Mouse (Mus musculus): ENCODE measurements around the gene Ufsp2. TPM values are rescaled to one million over a fixed set of nuclear protein-coding genes. Genes with fewer than 3 reads are reported as not detected.

Ufsp2 gene
- polyA plus RNA-seq (2012; rRNA removed): 51.4 and 57.1 TPM in 2 replicates

DNA sequence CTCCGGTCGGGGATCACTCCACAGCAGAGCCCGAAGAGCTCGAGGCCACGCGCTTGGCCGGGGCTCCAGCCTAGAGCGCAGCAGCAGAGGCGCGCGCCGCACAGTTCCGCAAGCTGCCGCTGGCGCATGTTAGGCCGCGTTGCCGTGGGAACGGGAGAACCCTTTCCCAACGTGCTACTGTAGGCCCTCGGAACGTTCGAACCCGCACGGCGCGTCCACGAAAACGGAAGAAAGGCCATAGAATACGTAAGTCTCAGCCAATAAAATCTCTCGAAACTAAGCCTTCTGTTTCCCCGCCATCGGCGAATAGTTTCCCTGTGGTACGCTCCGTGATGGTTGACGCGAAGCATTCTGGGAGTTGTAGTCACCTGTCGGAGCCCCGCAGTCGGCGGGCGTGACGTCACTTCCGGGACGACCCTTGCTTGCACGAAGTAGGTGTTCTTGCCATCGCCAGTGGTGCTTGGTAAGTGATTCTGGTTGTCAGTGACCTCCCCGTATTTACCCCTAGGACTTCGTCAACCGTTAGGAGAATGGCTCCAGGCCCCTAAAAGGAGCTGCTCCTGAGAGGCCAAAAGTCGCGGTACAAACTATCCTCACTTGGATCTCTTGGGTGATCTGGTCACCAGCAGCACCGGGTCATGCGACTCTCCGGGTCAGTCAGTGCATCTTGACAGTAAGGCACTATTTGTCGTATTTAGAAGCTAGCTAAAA is at the start of gene Ufsp2, which contains the start of gene 1700029J07Rik:
Gene Ufsp2, plus strand, starts transcription at position 403 of the 711 bp plus-strand sequence.
Gene 1700029J07Rik, minus strand, starts transcription at position 127 of the 711 bp plus-strand sequence.
- peak; percentile 88 for DNase-seq (ENCODE audit: low spot score)

GRCm38 (mm10) chr8:45934582-45935014 is 40.7 kb upstream of the Ufsp2 start, which contains the start of gene Ccdc110:
Gene Ccdc110 (plus strand): TSS chr8:45934619.
- peak; percentile 98 for DNase-seq (ENCODE audit: low spot score)

- no peak for DNase-seq (ENCODE audit: low spot score)
Observed at GRCm38 (mm10) chr8:45936986-45937385, 38.3 kb upstream of the Ufsp2 start.

- DNase-seq (ENCODE audit: low spot score): no peak
Observed at GRCm38 (mm10) chr8:45946283-45946682, 29.0 kb upstream of the Ufsp2 start.

- DNase-seq (ENCODE audit: low spot score): no peak
Observed at GRCm38 (mm10) chr8:45950622-45951021, 24.7 kb upstream of the Ufsp2 start.

GRCm38 (mm10) chr8:45970894-45971293 is 4.4 kb upstream of the Ufsp2 start:
- DNase-seq (ENCODE audit: low spot score): no peak

- no peak for DNase-seq (ENCODE audit: low spot score)
Observed at GRCm38 (mm10) chr8:45973988-45974505, 1.3 kb upstream of the Ufsp2 start.

GRCm38 (mm10) chr8:45975837-45976468 is 625 bp downstream of the Ufsp2 start:
- DNase-seq (ENCODE audit: low spot score): no peak

- no peak for DNase-seq (ENCODE audit: low spot score)
Observed at GRCm38 (mm10) chr8:45986665-45987064, 11.3 kb downstream of the Ufsp2 start.

DNA sequence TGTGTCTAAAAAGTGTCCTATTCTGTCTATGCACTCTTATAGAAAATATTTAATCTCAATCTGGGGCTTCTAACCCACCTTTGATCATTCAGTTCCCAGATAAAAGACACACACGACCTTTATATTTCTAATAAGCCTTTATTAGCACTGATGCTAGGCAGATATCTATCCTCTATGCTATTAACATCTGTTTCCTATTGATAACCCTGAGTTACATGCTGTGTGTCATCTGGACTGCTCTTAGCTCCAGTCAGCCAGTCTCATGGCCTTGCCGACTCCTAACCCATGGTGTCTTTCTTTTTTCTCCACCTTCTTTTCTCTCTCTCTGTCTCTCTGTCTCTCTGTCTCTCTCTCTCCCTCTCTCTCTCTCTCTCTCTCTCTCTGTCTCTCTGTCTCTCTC is 12.9 kb downstream of the Ufsp2 start:
- no peak for DNase-seq (ENCODE audit: low spot score)

GRCm38 (mm10) chr8:45990631-45991310 is 15.4 kb downstream of the Ufsp2 start:
- DNase-seq (ENCODE audit: low spot score): no peak

- DNase-seq (ENCODE audit: low spot score): no peak
Observed at GRCm38 (mm10) chr8:45994111-45994510, 18.8 kb downstream of the Ufsp2 start.

- no peak for DNase-seq (ENCODE audit: low spot score)
Observed at GRCm38 (mm10) chr8:45995576-45995975, 20.2 kb downstream of the Ufsp2 start.

GRCm38 (mm10) chr8:45998228-45998627 is 22.9 kb downstream of the Ufsp2 start:
- DNase-seq (ENCODE audit: low spot score): no peak

GRCm38 (mm10) chr8:45999138-45999783 is 23.9 kb downstream of the Ufsp2 start, which contains the start of gene Lrp2bp:
Gene Lrp2bp (plus strand): TSS chr8:45999303.
- no peak for DNase-seq (ENCODE audit: low spot score)

DNA sequence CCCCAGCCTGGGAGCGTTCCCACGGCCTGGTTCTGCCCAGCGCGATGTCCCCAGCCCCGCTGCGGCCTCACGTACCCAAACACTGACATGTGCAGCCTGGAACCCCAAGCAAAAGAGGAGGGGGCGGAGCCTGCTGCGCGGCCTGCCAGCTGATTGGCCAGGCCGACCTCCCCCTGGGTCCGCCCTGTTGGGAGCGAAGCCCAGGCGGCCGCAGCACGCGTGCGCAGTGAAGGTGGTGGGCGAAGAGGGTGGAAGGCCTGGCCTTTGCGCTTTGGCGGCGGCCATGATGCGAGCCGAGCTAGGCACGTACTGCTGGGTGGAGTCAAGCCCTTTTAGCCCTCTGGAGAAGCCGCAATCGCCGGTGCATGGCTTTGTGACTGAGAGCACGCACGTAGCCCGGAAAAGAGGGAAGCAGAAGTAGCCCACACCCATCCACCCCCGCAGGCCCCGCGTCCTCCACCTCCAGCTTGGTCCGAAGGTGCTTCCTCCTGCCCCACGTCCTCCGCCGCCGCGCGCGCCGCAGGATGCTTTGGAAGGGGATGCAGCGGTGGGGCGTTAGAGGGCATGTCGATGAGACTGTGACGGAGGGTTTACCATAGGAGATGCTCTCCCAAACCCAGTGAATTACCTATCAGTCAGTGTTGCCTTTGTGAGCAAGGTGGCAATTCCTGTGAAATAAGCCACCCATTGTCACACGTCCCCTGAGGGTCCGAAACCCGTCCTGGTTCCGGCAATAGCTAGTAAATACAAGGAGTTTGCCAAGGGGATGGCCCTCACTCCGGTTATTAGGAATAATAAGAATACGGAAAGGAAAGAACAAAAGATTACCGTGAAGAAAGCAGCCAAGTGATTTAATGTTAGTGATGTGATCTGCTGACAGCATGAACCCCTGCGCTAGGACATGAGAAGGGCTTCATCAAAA is 24.7 kb downstream of the Ufsp2 start:
- peak; percentile 97 for DNase-seq (ENCODE audit: low spot score)

DNA sequence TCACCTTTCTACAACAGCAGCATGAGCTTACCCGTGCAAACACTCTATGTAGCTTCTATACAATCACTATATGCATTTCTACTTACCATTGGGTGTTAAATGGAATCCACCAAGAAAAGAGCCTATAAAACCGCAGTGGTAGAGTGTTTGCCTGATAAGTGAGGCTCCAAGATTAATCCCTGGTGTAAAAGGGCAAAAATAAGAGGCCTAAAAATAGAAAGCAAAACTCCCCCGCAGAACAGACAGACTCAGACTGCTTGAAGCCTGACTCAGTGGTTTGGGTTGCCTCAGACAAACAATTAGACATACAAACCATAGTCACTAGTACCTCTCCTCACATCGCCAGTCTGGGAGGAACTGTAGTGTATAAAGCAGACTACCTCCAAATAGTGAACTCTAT is 30.3 kb downstream of the Ufsp2 start, which contains the start of gene Ankrd37:
Gene Ankrd37, minus strand, starts transcription at position 112 of the 400 bp plus-strand sequence.
- no peak for DNase-seq (ENCODE audit: low spot score)

DNA sequence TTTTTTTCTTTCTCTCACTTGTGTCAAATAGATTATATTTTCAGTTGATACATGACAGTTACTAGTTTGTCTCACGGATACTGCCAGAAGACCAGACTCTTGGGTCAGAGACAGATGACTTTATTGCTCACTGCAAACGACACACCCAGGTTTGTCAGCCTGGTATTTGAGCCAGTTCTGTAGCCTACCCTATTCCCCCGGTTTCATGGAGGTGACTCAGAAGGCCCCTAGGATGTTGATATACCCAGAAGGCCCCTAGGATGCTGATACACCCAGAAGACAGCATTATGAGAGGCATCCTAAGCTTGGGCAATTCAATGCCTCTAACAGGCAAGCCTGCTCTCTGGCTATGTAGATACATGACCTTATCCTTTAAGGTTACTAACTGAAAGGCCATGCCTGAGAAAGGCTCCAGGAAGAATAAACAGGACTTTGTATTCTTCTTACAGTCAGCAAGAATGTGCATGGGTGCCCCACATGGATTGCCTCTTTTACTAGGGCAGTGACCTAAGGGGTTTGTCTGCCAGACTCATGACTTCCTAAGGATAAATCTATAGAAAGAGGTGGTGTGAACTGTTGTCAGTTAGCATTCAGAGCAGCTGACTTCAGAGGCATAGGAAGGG is 31.8 kb downstream of the Ufsp2 start:
- DNase-seq (ENCODE audit: low spot score): no peak

DNA sequence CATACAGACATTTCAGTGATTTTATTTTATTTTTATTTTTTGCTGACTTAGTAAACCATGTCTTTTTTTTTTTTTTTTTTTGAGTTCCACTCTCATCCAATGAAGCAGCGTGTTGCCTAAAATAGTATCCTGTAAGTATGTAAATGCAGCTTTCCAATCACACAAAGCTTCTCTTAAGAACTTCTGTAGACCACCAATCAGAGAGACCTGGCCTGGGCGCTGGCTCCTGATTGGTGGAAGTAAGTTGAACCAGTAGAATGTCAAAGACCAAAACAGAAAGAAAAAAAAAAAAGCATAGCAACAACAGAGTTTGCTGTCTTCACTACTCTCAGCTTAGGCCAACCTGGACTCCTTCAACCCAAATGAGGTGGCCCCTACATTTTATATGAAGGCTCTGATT is 35.0 kb downstream of the Ufsp2 start:
- no peak for DNase-seq (ENCODE audit: low spot score)

Data from urinary bladder, adult 2 months (tissue).